Comparison of ENCODE assay signal across 8 mouse cellular contexts in genomic region chr2:128278608-128279081, GRCm38 (mm10).
DNase-seq lines count a peak whose midpoint lies in the region; ATAC-seq lines count a peak whose summit lies in the region.

No protein-coding gene starts in this region.

- no peaks in the 10 kb centered on the region for H3K27me3 ChIP-seq in hindbrain, embryonic 12.5 days
- H3K27me3 ChIP-seq in hindbrain, embryonic 10.5 days (ENCODE audit: insufficient read depth, poor library complexity, severe bottlenecking), result peaks cover 4% of the 10 kb centered on the region
- no peaks in the 10 kb centered on the region for H3K27me3 ChIP-seq in lung, embryonic 16.5 days (ENCODE audit: control insufficient read depth, insufficient read depth, low read depth, low read length)

- H3K4me1 ChIP-seq in hindbrain, embryonic 12.5 days, result peaks cover 18% of the 10 kb centered on the region
- H3K4me1 ChIP-seq in hindbrain, embryonic 10.5 days (replicated peaks), result peaks cover 29% of the 10 kb centered on the region
- H3K4me1 ChIP-seq in lung, embryonic 16.5 days (replicated peaks; ENCODE audit: control insufficient read depth, insufficient read depth, low read length), result peaks cover 24% of the 10 kb centered on the region

- H3K27ac ChIP-seq in hindbrain, embryonic 12.5 days, result no peak overlapping the region
- no peak overlapping the region for H3K27ac ChIP-seq in hindbrain, embryonic 10.5 days
- H3K27ac ChIP-seq in lung, embryonic 16.5 days (ENCODE audit: low read length), result peak overlapping the region; percentile 81

- DNase-seq in hindbrain, embryonic 10.5 days (ENCODE audit: low spot score), result no peak
- DNase-seq in Muller cell, postnatal 12 days (ENCODE audit: inconsistent ontology term), result peak; percentile 92
- DNase-seq in embryo, embryonic 10.5 days (ENCODE audit: low spot score), result peak; percentile 57
- DNase-seq in heart, postnatal 10 days, result peak; percentile 46 to 67
- DNase-seq in spleen, postnatal 14 days (ENCODE audit: low spot score in 2 of 2), result no peak

- H3K9me3 ChIP-seq in hindbrain, embryonic 12.5 days (replicated peaks), result no peaks in the 10 kb centered on the region
- H3K9me3 ChIP-seq in hindbrain, embryonic 10.5 days, result no peaks in the 10 kb centered on the region
- H3K9me3 ChIP-seq in lung, embryonic 16.5 days (ENCODE audit: control insufficient read depth, low read length), result no peaks in the 10 kb centered on the region

- no peak overlapping the region for H3K9ac ChIP-seq in hindbrain, embryonic 12.5 days
- H3K9ac ChIP-seq in lung, embryonic 16.5 days (ENCODE audit: low read length), result no peak overlapping the region

- peak; percentile 50; the same call in 1 of the 2 replicates for ATAC-seq in hindbrain, embryonic 12.5 days (ENCODE audit: low FRiP score)
- ATAC-seq in lung, embryonic 16.5 days (ENCODE audit: low read depth), result peak; percentile 76
- ATAC-seq in erythroblast, adult 5-6 weeks (replicated peaks; ENCODE audit: low FRiP score, poor library complexity, severe bottlenecking), result no peak

- WGBS in hindbrain, embryonic 12.5 days, result 36% methylated on average over 12 of the region's 12 CpGs
- 57% methylated on average over 12 of the region's 12 CpGs for WGBS in hindbrain, embryonic 10.5 days
- WGBS in lung, embryonic 16.5 days, result 19% methylated on average over 12 of the region's 12 CpGs

- H3K4me3 ChIP-seq in hindbrain, embryonic 12.5 days, result no peak overlapping the region
- H3K4me3 ChIP-seq in hindbrain, embryonic 10.5 days, result no peak overlapping the region
- peak overlapping the region; percentile 33 for H3K4me3 ChIP-seq in lung, embryonic 16.5 days (ENCODE audit: low read length)

- no peak overlapping the region for H3K4me2 ChIP-seq in hindbrain, embryonic 12.5 days (replicated peaks)
- peak overlapping the region; percentile 58 for H3K4me2 ChIP-seq in lung, embryonic 16.5 days (ENCODE audit: low read depth, low read length)

- intact Hi-C loops in heart, postnatal 10 days (cut with DNase I), result loop anchor here (5.0 kb wide), 1 partner anchor 151 kb away; the partner anchor contains the start of gene Bcl2l11

- no peaks in the 10 kb centered on the region for H3K36me3 ChIP-seq in hindbrain, embryonic 12.5 days
- H3K36me3 ChIP-seq in hindbrain, embryonic 10.5 days, result no peaks in the 10 kb centered on the region
- H3K36me3 ChIP-seq in lung, embryonic 16.5 days (ENCODE audit: control insufficient read depth, insufficient read depth, low read length), result no peaks in the 10 kb centered on the region

Comparison
In these comparisons a context has a peak if more than half of its experiments do, and no peak if none do; other contexts are left out.
1. DNase-seq: peak in Muller cell, postnatal 12 days (single experiment), embryo, embryonic 10.5 days (single experiment) and heart, postnatal 10 days (2 of 2); none in hindbrain, embryonic 10.5 days (single experiment) and spleen, postnatal 14 days (0 of 2).